Mouse (Mus musculus) megakaryocyte, embryonic 14.5 days (primary cell): ENCODE measurements around the gene Galnt2. TPM values are rescaled to one million over a fixed set of nuclear protein-coding genes. Genes with fewer than 3 reads are reported as not detected.

ENCODE experiments used
- H3K27me3 ChIP-seq: replicated peaks from 2 replicates; pipeline ENCODE3; 2012; ENCODE audit warnings: inconsistent platforms
- H3K36me3 ChIP-seq: replicated peaks from 2 replicates; pipeline ENCODE3; 2012; ENCODE audit warnings: low read length, inconsistent platforms, mixed read lengths
- H3K4me1 ChIP-seq: 2 replicates; pipeline ENCODE4 v1.6.1; 2012; ENCODE audit warnings: inconsistent platforms
- H3K4me3 ChIP-seq: replicated peaks from 2 replicates; pipeline ENCODE3; 2012; ENCODE audit warnings: moderate library complexity, mild to moderate bottlenecking, inconsistent platforms
- H3K9me3 ChIP-seq: 2 replicates; pipeline ENCODE4 v1.6.1; 2012; ENCODE audit warnings: inconsistent platforms
- FLI1 ChIP-seq: IDR thresholded peaks from 2 replicates; pipeline ENCODE4 v1.6.1; 2012; ENCODE audit warnings: low read length, inconsistent platforms, mixed read lengths
- GATA1 ChIP-seq: IDR thresholded peaks from 3 replicates; pipeline ENCODE4 v1.6.1; 2012; ENCODE audit warnings: mixed read lengths, low read length, inconsistent platforms, borderline replicate concordance
- polyA plus RNA-seq: library from polyadenylated mRNA; stranded (reverse); fragments of >175 nt; gene quantifications from 2 replicates; pipeline ENCODE4 v1.2.3, GENCODE M21; 2012; ENCODE audit warnings: low replicate concordance; ENCODE audit not compliant: insufficient read depth

The Galnt2 gene
- polyA plus RNA-seq, 1 experiment = 143 TPM

GRCm38 (mm10) chr8:124301512-124301911 lies 70.3 kb downstream of the Galnt2 start:
- Histone ChIP-seq H3K9me3 (no peaks in the 10 kb centered on the region), H3K4me1 (peaks cover 99% of the 10 kb centered on the region), H3K36me3 (peaks cover 99% of the 10 kb centered on the region), H3K4me3 (peak overlapping the region; percentile 84), H3K27me3 (no peaks in the 10 kb centered on the region)
- no peak for TF ChIP-seq FLI1
- TF ChIP-seq GATA1 = no peak

- peaks cover 99% of the 10 kb centered on the region for H3K4me1 ChIP-seq
- H3K36me3 ChIP-seq = peaks cover 99% of the 10 kb centered on the region
- TF ChIP-seq GATA1 = no peak
- no peak for TF ChIP-seq FLI1
- peak overlapping the region; percentile 84 for H3K4me3 ChIP-seq
- no peaks in the 10 kb centered on the region for H3K27me3 ChIP-seq
- no peaks in the 10 kb centered on the region for H3K9me3 ChIP-seq
Measured at GRCm38 (mm10) chr8:124301935-124302555, 70.9 kb downstream of the Galnt2 start.

- Histone ChIP-seq H3K36me3 (peaks cover 99% of the 10 kb centered on the region), H3K9me3 (no peaks in the 10 kb centered on the region), H3K4me3 (peak overlapping the region; percentile 26), H3K4me1 (peaks cover 99% of the 10 kb centered on the region), H3K27me3 (no peaks in the 10 kb centered on the region)
- TF ChIP-seq GATA1 (no peak), FLI1 (no peak)
Measured at GRCm38 (mm10) chr8:124303211-124303902, 72.2 kb downstream of the Galnt2 start.

GRCm38 (mm10) chr8:124304141-124304540 lies 73.0 kb downstream of the Galnt2 start:
- Histone ChIP-seq H3K4me3 (peak overlapping the region; percentile 30), H3K36me3 (peaks cover 99% of the 10 kb centered on the region), H3K27me3 (no peaks in the 10 kb centered on the region), H3K4me1 (peaks cover 100% of the 10 kb centered on the region), H3K9me3 (no peaks in the 10 kb centered on the region)
- TF ChIP-seq FLI1 (no peak), GATA1 (no peak)

GRCm38 (mm10) chr8:124306574-124306973 lies 75.4 kb downstream of the Galnt2 start:
- no peak for TF ChIP-seq FLI1
- no peak for TF ChIP-seq GATA1
- H3K4me1 ChIP-seq = peaks cover 100% of the 10 kb centered on the region
- peaks cover 100% of the 10 kb centered on the region for H3K36me3 ChIP-seq
- no peaks in the 10 kb centered on the region for H3K27me3 ChIP-seq
- no peak overlapping the region for H3K4me3 ChIP-seq
- H3K9me3 ChIP-seq = no peaks in the 10 kb centered on the region

- Histone ChIP-seq H3K9me3 (no peaks in the 10 kb centered on the region), H3K4me1 (peaks cover 100% of the 10 kb centered on the region), H3K4me3 (no peak overlapping the region), H3K36me3 (peaks cover 100% of the 10 kb centered on the region), H3K27me3 (no peaks in the 10 kb centered on the region)
- TF ChIP-seq GATA1 (no peak), FLI1 (no peak)
Measured at GRCm38 (mm10) chr8:124307700-124308099, 76.5 kb downstream of the Galnt2 start.

- peaks cover 100% of the 10 kb centered on the region for H3K36me3 ChIP-seq
- no peak for TF ChIP-seq GATA1
- no peak for TF ChIP-seq FLI1
- H3K27me3 ChIP-seq = no peaks in the 10 kb centered on the region
- no peaks in the 10 kb centered on the region for H3K9me3 ChIP-seq
- H3K4me3 ChIP-seq = no peak overlapping the region
- peaks cover 100% of the 10 kb centered on the region for H3K4me1 ChIP-seq
Measured at GRCm38 (mm10) chr8:124310509-124310908, 79.3 kb downstream of the Galnt2 start.

- Histone ChIP-seq H3K4me1 (peaks cover 100% of the 10 kb centered on the region), H3K36me3 (peaks cover 100% of the 10 kb centered on the region), H3K27me3 (no peaks in the 10 kb centered on the region), H3K4me3 (no peak overlapping the region), H3K9me3 (no peaks in the 10 kb centered on the region)
- TF ChIP-seq GATA1 = no peak
- no peak for TF ChIP-seq FLI1
Measured at GRCm38 (mm10) chr8:124311111-124311510, 79.9 kb downstream of the Galnt2 start.

- peaks cover 100% of the 10 kb centered on the region for H3K36me3 ChIP-seq
- peaks cover 100% of the 10 kb centered on the region for H3K4me1 ChIP-seq
- no peak for TF ChIP-seq FLI1
- TF ChIP-seq GATA1 = no peak
- H3K9me3 ChIP-seq = no peaks in the 10 kb centered on the region
- no peak overlapping the region for H3K4me3 ChIP-seq
- no peaks in the 10 kb centered on the region for H3K27me3 ChIP-seq
Measured at GRCm38 (mm10) chr8:124311723-124312122, 80.5 kb downstream of the Galnt2 start.

GRCm38 (mm10) chr8:124312228-124312627 lies 81.0 kb downstream of the Galnt2 start:
- Histone ChIP-seq H3K36me3 (peaks cover 100% of the 10 kb centered on the region), H3K9me3 (no peaks in the 10 kb centered on the region), H3K27me3 (no peaks in the 10 kb centered on the region), H3K4me3 (no peak overlapping the region), H3K4me1 (peaks cover 100% of the 10 kb centered on the region)
- TF ChIP-seq FLI1 (no peak), GATA1 (no peak)
